Mouse (Mus musculus) effector memory CD4-positive, alpha-beta T cell, adult 7 months (primary cell): ENCODE data around the gene Islr. TPM values are rescaled to one million over a fixed set of nuclear protein-coding genes. Genes with fewer than 3 reads are reported as not detected.

Source experiments
- polyA plus RNA-seq: library from polyadenylated mRNA; unstranded; fragments of 100-300 nt; shearing (Covaris generic); gene quantifications from one replicate; pipeline ENCODE4 v1.2.1, GENCODE M21; 2017

Islr gene
- polyA plus RNA-seq, result not detected

GRCm38 (mm10) chr9:58203516-58204447 is at the start of gene Islr, which contains the start of gene Islr2:
Gene Islr (minus strand): TSS chr9:58204306.
Gene Islr2 (minus strand): TSS chr9:58204319.

DNA sequence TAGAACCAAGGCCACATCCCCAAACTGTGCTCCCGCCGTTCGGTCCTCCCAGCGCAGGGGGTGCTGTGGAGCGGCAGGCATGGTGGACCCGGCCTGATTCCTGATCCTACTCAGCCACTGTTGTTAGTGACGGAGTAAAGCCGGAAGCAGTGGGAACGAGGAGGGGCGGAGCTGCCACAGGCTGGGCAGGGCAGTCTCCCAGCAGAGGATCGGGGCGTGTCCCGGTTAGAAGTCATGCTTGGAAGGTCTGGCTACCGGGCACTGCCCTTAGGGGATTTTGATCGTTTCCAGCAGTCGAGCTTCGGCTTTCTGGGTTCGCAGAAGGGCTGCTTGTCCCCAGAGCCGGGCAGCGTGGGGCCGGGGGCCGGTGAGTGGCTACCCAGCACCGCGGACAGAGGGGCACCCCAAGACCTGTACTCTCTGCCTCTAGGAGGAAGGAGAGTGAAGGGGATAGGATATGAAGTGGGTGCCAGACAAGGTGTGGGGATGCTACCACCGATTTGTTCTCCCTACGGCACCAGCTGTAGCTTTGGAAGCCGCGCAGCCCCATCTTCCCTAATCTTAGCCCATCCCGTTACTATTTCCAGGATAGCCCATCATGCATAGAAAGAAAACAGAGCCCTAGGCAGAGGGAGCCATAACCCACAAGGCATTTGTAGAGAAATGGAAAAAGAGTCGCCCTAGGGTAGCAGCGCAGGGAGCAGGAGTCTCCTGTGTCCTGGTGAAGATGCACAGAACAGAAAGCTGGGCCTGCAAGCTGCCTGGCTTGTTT is 49.1 kb upstream of the Islr start, which contains the start of gene Stoml1:
Stoml1 (plus strand) TSS at position 132 of the 772 bp plus-strand sequence.

GRCm38 (mm10) chr9:58249592-58250192 is 45.6 kb upstream of the Islr start, which contains the start of gene Pml:
Gene Pml (minus strand): TSS chr9:58249786.

GRCm38 (mm10) chr9:58118671-58119070 is 85.4 kb downstream of the Islr start, which contains the start of gene Ccdc33:
Gene Ccdc33 (minus strand): TSS chr9:58118823.

Other genes starting within 250 kb of the Islr start
- gene Cyp11a1, start 197.9 kb downstream of the Islr start, polyA plus RNA-seq, result not detected
- not detected for gene Stra6, start 140.5 kb downstream of the Islr start, polyA plus RNA-seq
- 0.32 TPM for gene Ccdc33, start 85.5 kb downstream of the Islr start, polyA plus RNA-seq
- not detected for gene Islr2, start within 50 bp of the Islr start, polyA plus RNA-seq
- 41.5 TPM for gene Pml, start 45.5 kb upstream of the Islr start, polyA plus RNA-seq
- gene Stoml1, start 48.9 kb upstream of the Islr start, polyA plus RNA-seq, result 13.1 TPM
- gene Loxl1, start 108.9 kb upstream of the Islr start, polyA plus RNA-seq, result not detected
- gene Tbc1d21, start 166.1 kb upstream of the Islr start, polyA plus RNA-seq, result not detected